Mouse (Mus musculus) G1E (cell line): ENCODE measurements around the gene Bbs9.

Experiments used
- CTCF ChIP-seq: IDR thresholded peaks from 2 replicates; pipeline ENCODE4 v1.5.1; 2012; ENCODE audit warnings: low read depth, low read length, inconsistent platforms, mixed read lengths
- GATA1 ChIP-seq: IDR thresholded peaks from 2 replicates; pipeline ENCODE4 v1.6.1; 2012; ENCODE audit warnings: borderline replicate concordance, low read length, inconsistent platforms, mixed read lengths
- GATA2 ChIP-seq: IDR thresholded peaks from 2 replicates; pipeline ENCODE4 v1.6.1; 2012; ENCODE audit warnings: low read depth, low read length, inconsistent platforms, borderline replicate concordance
- POLR2AphosphoS5 ChIP-seq: IDR thresholded peaks from 2 replicates; pipeline ENCODE4 v1.6.1; 2012; ENCODE audit warnings: low read depth, low read length, inconsistent platforms; ENCODE audit not compliant: insufficient replicate concordance

DNA sequence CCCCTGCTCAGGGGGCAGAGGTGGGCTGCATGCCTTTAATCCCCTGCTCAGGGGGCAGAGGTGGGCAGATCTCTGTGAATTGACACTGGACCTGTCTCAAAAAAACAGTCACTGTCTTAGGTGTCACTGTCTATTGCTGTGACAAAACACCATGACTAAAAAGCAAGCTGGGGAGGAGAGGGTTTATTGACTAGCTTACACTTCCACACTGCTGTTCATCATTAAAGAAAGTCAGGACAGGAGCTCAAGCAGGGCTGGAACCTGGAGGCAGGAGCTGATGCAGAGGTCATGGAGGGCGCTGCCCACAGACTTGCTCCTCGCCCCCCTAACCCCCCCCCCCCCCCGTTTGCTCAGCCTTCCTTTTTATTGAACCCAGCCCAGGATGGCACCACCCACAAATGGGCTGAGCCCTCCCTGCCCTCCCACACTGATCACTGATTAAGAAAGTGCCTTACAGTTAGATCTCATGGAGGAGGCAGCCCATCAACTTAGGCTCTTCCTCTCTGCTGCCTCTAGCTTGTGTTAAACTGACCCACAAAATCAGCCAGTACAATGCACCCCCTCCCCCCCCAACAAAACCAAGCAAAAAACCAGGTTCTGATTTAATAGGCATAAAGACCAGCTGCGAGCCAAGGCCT, 47.4 kb upstream of the Bbs9 start:
- TF ChIP-seq CTCF (no peak), GATA2 (no peak), POLR2AphosphoS5 (no peak), GATA1 (no peak)
